ENCODE assay signal across 26 mouse cellular contexts in the genomic region with DNA sequence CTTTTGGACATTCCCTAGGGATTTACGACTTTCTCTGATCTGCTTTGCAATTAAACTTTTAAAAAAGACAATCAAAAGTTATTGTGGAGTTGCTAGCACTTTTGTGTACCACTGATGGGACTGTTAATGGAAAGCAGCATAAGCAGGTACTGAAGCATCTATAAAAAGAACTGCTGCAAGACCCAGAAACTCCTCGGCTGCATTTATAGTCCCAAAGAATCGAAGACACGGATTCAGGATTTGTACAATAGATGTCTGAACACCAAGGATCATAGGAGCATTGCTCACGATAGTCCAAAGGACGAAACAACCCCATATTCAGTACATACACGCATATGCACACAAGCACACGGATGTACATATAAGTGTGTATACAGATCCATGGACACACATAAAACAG. TPM values are rescaled to one million over a fixed set of nuclear protein-coding genes. Genes with fewer than 3 reads are reported as not detected.
DNase-seq lines count a peak whose midpoint lies in the region; ATAC-seq and TF ChIP-seq lines count a peak whose summit lies in the region.
"Had no signal": no experiment of that assay in that cellular context is flagged by ENCODE, and none has a peak within 500 bp of the region (broad histone marks: within the 10 kb centered on the region; RNA-seq: fewer than 3 reads in every experiment).

No protein-coding gene starts in this region.

- peak overlapping the region; percentile 82 for H3K27ac ChIP-seq in heart, embryonic 15.5 days
- peak overlapping the region; percentile 83 for H3K27ac ChIP-seq in heart, postnatal 0 days (ENCODE audit: low read depth)
- H3K27ac ChIP-seq in hindbrain, postnatal 0 days: no peak overlapping the region
- no peak overlapping the region for H3K27ac ChIP-seq in hindbrain, embryonic 11.5 days (ENCODE audit: low read depth, low read length)
- H3K27ac ChIP-seq: embryonic facial prominence, embryonic 13.5 days; embryonic facial prominence, embryonic 15.5 days; forebrain, embryonic 10.5 days; forebrain, embryonic 12.5 days had no signal

- no peaks in the 10 kb centered on the region for H3K9me3 ChIP-seq in heart, embryonic 15.5 days (replicated peaks)
- H3K9me3 ChIP-seq in heart, postnatal 0 days (replicated peaks; ENCODE audit: control insufficient read depth, low read length): no peaks in the 10 kb centered on the region
- no peaks in the 10 kb centered on the region for H3K9me3 ChIP-seq in hindbrain, postnatal 0 days (ENCODE audit: low read length)
- no peaks in the 10 kb centered on the region for H3K9me3 ChIP-seq in hindbrain, embryonic 11.5 days (ENCODE audit: control insufficient read depth, low read length)
- H3K9me3 ChIP-seq: embryonic facial prominence, embryonic 13.5 days; embryonic facial prominence, embryonic 15.5 days; forebrain, embryonic 10.5 days; forebrain, embryonic 12.5 days had no signal

- DNase-seq in heart, adult 8-10 months (ENCODE audit: low spot score): no peak
- peak; percentile 61 for DNase-seq in heart, postnatal 0 days (ENCODE audit: low spot score)
- no peak for DNase-seq in heart, adult 11 months
- DNase-seq in hindbrain, postnatal 0 days (ENCODE audit: low spot score): peak; percentile 9
- DNase-seq in hindbrain, embryonic 11.5 days (ENCODE audit: low spot score): no peak
- DNase-seq: cerebellum, adult 11 months; cerebellum, adult 18-20 months; cerebellum, adult 8-10 months; cerebellum, adult 9-11 months; cerebellum, postnatal 36 days; embryo, embryonic 11 days had no signal

- H3K36me3 ChIP-seq in heart, embryonic 15.5 days: no peaks in the 10 kb centered on the region
- H3K36me3 ChIP-seq in heart, postnatal 0 days (replicated peaks; ENCODE audit: control insufficient read depth, insufficient read depth, low read length): no peaks in the 10 kb centered on the region
- no peaks in the 10 kb centered on the region for H3K36me3 ChIP-seq in hindbrain, postnatal 0 days (ENCODE audit: insufficient read depth, low read length)
- no peaks in the 10 kb centered on the region for H3K36me3 ChIP-seq in hindbrain, embryonic 11.5 days (ENCODE audit: control insufficient read depth, insufficient read depth, low read length)
- H3K36me3 ChIP-seq: embryonic facial prominence, embryonic 13.5 days; embryonic facial prominence, embryonic 15.5 days; forebrain, embryonic 10.5 days; forebrain, embryonic 12.5 days had no signal

- TF ChIP-seq EP300 in heart, postnatal 0 days (IDR thresholded peaks at IDR 0.05; ENCODE audit: low read depth): no peak

- no peak overlapping the region for H3K4me2 ChIP-seq in heart, embryonic 15.5 days
- no peak overlapping the region for H3K4me2 ChIP-seq in heart, postnatal 0 days (ENCODE audit: low read depth, low read length)
- H3K4me2 ChIP-seq in hindbrain, postnatal 0 days (ENCODE audit: low read depth, low read length): no peak overlapping the region
- no peak overlapping the region for H3K4me2 ChIP-seq in hindbrain, embryonic 11.5 days (replicated peaks; ENCODE audit: low read depth, low read length)
- H3K4me2 ChIP-seq: embryonic facial prominence, embryonic 13.5 days; embryonic facial prominence, embryonic 15.5 days; forebrain, embryonic 12.5 days had no signal

- WGBS in heart, embryonic 15.5 days: 71% methylated on average over 8 of the region's 8 CpGs
- 64% methylated on average over 8 of the region's 8 CpGs for WGBS in heart, postnatal 0 days
- 86% methylated on average over 8 of the region's 8 CpGs for WGBS in hindbrain, postnatal 0 days
- 89% methylated on average over 8 of the region's 8 CpGs for WGBS in hindbrain, embryonic 11.5 days

- H3K4me3 ChIP-seq in heart, embryonic 15.5 days: no peak overlapping the region
- H3K4me3 ChIP-seq in heart, postnatal 0 days (ENCODE audit: low read depth, low read length): no peak overlapping the region
- H3K4me3 ChIP-seq in hindbrain, postnatal 0 days (ENCODE audit: low read length): no peak overlapping the region
- no peak overlapping the region for H3K4me3 ChIP-seq in hindbrain, embryonic 11.5 days (ENCODE audit: low read depth, low read length)
- H3K4me3 ChIP-seq: embryonic facial prominence, embryonic 13.5 days; embryonic facial prominence, embryonic 15.5 days; erythroblast, embryonic 14.5 days; forebrain, embryonic 10.5 days; forebrain, embryonic 12.5 days had no signal

- H3K4me1 ChIP-seq in heart, embryonic 15.5 days (replicated peaks): peaks cover 19% of the 10 kb centered on the region
- H3K4me1 ChIP-seq in heart, postnatal 0 days (ENCODE audit: control insufficient read depth, insufficient read depth): peaks cover 12% of the 10 kb centered on the region
- no peaks in the 10 kb centered on the region for H3K4me1 ChIP-seq in hindbrain, postnatal 0 days (ENCODE audit: insufficient read depth, low read length)
- H3K4me1 ChIP-seq in hindbrain, embryonic 11.5 days (replicated peaks; ENCODE audit: control insufficient read depth, insufficient read depth, low read length): no peaks in the 10 kb centered on the region
- H3K4me1 ChIP-seq: embryonic facial prominence, embryonic 15.5 days; forebrain, embryonic 10.5 days; forebrain, embryonic 12.5 days had no signal

- TF ChIP-seq CTCF in heart, postnatal 0 days (IDR thresholded peaks at IDR 0.05; ENCODE audit: low read depth): no peak
- no peak for TF ChIP-seq CTCF in hindbrain, postnatal 0 days (IDR thresholded peaks at IDR 0.05; ENCODE audit: low read depth)

- no peak overlapping the region for H3K9ac ChIP-seq in heart, embryonic 15.5 days
- H3K9ac ChIP-seq in heart, postnatal 0 days (replicated peaks; ENCODE audit: low read depth, low read length): no peak overlapping the region
- H3K9ac ChIP-seq in hindbrain, postnatal 0 days (replicated peaks; ENCODE audit: low read length): no peak overlapping the region
- no peak overlapping the region for H3K9ac ChIP-seq in hindbrain, embryonic 11.5 days (ENCODE audit: low read depth, low read length)
- H3K9ac ChIP-seq: embryonic facial prominence, embryonic 13.5 days; embryonic facial prominence, embryonic 15.5 days; forebrain, embryonic 12.5 days had no signal

- H3K27me3 ChIP-seq in heart, embryonic 15.5 days: no peaks in the 10 kb centered on the region
- no peaks in the 10 kb centered on the region for H3K27me3 ChIP-seq in heart, postnatal 0 days (ENCODE audit: control insufficient read depth, insufficient read depth, low read length)
- no peaks in the 10 kb centered on the region for H3K27me3 ChIP-seq in hindbrain, postnatal 0 days (ENCODE audit: insufficient read depth, low read length)
- H3K27me3 ChIP-seq in hindbrain, embryonic 11.5 days (ENCODE audit: control insufficient read depth, insufficient read depth, low read length): no peaks in the 10 kb centered on the region
- H3K27me3 ChIP-seq: embryonic facial prominence, embryonic 13.5 days; embryonic facial prominence, embryonic 15.5 days; forebrain, embryonic 12.5 days had no signal

- no peak for ATAC-seq in heart, embryonic 15.5 days (replicated peaks; ENCODE audit: insufficient number of reproducible peaks, insufficient read depth, low FRiP score, low read depth)
- peak; percentile 70; the same call in 1 of the 2 replicates for ATAC-seq in heart, postnatal 0 days (ENCODE audit: insufficient read depth, low read depth)
- ATAC-seq in hindbrain, postnatal 0 days: no peak
- no peak for ATAC-seq in hindbrain, embryonic 11.5 days (ENCODE audit: low FRiP score)
- ATAC-seq: forebrain, embryonic 14.5 days had no signal

RNA-seq across cellular contexts. Expression of a gene that starts 27.4 kb away (rescaled TPM):
- polyA plus RNA-seq in heart, embryonic 15.5 days (2015; fragmentation: Nextera tagmentation; extraction: Ambion mirVana): 0.15 TPM in 1 of 2 replicates, not detected in the other
- not detected for total RNA-seq in heart, adult 8-10 months (2022)
- total RNA-seq in heart, postnatal 0 days (2014; rRNA removed; ENCODE audit: low replicate concordance): not detected in 2 replicates
- 0.03 TPM in 1 of 2 replicates, not detected in the other for polyA plus RNA-seq in heart, postnatal 0 days (2015; fragmentation: Nextera tagmentation; extraction: Ambion mirVana)
- total RNA-seq in hindbrain, postnatal 0 days (2014; rRNA removed): 0.05 and 0.07 TPM in 2 replicates
- 0.47 and 0.81 TPM in 2 replicates for polyA plus RNA-seq in hindbrain, postnatal 0 days (2015; fragmentation: Nextera tagmentation; extraction: Ambion mirVana)
- not detected in 2 replicates for polyA plus RNA-seq in hindbrain, embryonic 11.5 days (2014; fragmentation: Nextera tagmentation; extraction: Ambion mirVana)
- total RNA-seq: adrenal gland, adult 2 months; adrenal gland, postnatal 10 days; adrenal gland, postnatal 25 days; adrenal gland, postnatal 4 days; common myeloid progenitor, adult 5-6 weeks; MEL had no signal
- polyA plus RNA-seq: C2C12; embryonic facial prominence, embryonic 11.5 days; embryonic facial prominence, embryonic 13.5 days; erythroblast, embryonic 14.5 days; forebrain, embryonic 10.5 days; forebrain, embryonic 12.5 days had no signal

Comparison
In these comparisons a context has a peak if more than half of its experiments do, and no peak if none do; other contexts are left out.
1. DNase-seq: peak in heart, postnatal 0 days (single experiment) and hindbrain, postnatal 0 days (single experiment); none in heart, adult 8-10 months (single experiment), heart, adult 11 months (single experiment) and hindbrain, embryonic 11.5 days (single experiment).
2. H3K27ac ChIP-seq: peak in heart, embryonic 15.5 days (single experiment) and heart, postnatal 0 days (single experiment); none in hindbrain, postnatal 0 days (single experiment) and hindbrain, embryonic 11.5 days (single experiment).